Mouse (Mus musculus) heart, adult 9 months (tissue): ENCODE results near the gene A630095N17Rik.
"Not testable (repeated sequence)": the region's sequence is repeated elsewhere in the genome, so short reads cannot be mapped to it uniquely, and the experiment has no call there.

ENCODE experiments used
- DNase-seq, 2 experiments: peaks; one replicate each; pipeline ENCODE4 v3.0.0; 2022; ENCODE audit warnings: low spot score in 2 of 2

A630095N17Rik gene

DNA sequence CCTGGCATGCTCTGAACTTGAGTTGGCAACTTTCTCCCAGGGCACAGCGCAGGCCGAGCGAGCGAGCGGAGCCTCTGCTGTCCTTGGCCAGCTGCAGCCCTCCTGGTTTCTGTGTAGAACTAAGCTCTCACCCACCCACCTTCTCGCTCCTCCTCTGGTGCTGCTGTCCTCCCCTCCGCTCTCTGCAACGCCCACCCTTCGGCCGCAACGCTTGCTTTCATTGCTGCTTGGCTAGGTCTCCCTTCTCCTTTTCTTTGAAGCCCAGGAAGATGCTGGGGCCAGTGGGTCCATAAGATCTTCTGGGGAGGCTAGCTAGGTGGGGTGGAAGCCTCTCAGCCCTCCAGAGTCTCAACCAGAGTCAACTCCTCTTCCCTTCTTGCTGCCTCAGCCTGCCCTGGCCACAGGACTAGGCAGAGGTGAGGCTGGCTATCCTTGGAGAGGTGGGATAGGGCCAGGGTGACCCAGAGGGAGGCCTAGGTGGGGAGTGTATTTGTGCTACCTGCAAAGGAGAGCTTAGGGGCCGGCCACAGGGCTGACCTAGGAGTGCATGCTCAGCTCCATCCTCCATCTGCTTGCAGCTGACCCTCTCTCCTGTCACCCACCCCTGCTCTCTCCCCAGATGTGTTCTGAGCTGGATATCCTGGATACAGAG lies 12.4 kb upstream of the A630095N17Rik start:
- no peak for DNase-seq

DNA sequence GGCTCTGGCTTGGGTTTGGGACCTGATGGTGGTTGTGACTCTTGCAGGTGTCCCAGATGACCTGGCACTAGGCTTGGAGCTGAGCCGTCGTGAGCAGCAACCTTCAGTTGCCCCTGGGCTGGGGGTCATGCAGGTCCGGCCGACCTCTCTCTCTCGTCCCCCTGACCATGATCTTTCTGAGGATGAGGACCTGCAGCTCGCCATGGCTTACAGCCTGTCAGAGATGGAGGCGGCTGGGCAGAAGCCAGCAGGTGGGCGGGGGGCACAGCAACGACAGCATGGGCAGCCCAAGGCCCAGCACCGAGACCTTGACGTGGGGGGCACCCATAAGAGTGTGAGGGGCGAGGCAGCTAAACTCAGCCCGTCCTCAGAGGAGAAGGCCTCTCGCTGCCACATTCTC lies 11.5 kb upstream of the A630095N17Rik start:
- no peak for DNase-seq

DNA sequence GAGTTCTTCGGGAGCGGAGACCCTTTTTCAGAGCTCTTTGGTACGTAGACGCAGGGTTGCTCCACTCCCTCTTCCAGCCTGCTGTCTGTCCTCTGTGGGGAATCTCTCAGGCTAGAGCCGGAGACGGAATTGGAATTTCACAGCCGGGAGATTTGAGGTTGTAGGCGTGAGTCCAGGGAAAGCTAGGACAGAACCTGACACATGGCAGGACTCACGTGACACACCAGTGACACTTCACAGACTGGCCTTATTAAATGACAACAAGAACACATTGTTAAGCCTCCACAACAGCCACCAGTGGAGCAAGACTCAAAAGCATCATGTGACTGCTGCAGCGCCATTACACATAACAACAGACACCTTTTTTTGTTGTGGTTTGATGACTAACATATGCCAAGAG lies 7.7 kb upstream of the A630095N17Rik start:
- peak in 1 of 2 experiments; percentile 64 for DNase-seq

DNA sequence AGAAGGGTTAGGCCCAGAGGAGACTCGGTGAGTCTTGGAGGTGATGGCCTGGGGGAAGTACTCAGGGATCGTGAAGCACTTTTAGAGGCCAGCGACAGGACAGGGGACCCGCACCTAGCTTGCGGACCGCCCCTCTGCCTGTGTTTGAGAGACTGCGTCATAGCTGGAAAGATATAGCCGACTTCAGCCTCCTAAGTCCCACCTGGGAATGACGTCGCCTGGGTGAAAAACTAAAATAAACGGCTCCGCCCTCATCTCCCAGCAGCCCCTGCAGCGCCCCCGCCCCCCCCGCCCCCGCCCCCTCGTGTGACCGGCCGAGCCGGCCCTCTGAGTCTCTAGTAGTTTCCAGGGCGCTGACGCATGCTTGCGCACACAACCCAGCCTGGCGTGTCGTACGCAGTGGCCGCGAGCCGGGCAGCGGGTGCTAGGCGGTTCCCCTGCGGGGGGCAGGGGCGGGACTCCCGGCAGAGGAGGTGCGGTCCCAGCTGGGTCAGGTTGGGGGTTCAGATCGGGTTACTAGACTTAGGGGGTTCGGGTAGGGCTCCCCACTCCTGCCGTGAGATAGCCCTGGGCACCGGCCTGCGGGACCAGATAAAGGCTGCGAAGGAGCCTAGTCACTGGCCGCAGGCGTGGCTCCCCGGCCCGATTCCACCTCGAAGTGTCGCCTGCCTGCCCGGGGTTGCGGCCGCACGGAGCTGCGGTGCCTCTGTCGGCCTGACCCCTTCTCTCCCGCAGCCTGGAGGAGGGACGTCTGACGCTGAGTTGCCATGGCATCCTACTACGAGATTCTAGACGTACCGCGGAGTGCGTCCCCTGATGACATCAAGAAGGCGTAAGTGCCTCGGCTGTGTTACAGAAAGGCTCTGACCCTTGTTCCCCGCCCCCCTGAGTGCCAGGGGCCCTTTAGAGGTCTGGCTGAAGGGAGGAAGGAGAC lies 4.5 kb upstream of the A630095N17Rik start, which contains the start of gene Dnajb2:
Gene Dnajb2, plus strand, starts transcription at position 290 of the 934 bp plus-strand sequence.
- peak; percentile 92 to 93 for DNase-seq

DNA sequence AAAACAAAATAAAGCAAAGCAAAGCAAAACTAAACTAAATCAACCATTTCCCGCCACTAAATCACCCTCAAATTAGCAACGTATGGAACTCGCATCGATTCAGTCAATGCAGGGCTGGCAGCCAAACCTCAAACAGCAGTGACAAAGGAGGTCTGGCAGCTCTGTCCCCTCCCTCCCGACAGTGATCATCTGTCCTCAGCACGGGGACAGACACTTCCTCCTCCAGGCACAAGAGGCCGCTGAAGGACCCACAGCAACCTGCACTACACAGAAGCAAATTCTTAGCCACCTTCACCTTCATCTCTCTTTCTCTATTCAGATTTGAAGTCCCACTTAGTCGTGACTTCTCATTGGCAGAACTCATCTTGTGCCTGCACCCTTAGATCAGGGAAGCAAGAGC lies 2.7 kb upstream of the A630095N17Rik start:
- peak; percentile 64 to 73 for DNase-seq

DNA sequence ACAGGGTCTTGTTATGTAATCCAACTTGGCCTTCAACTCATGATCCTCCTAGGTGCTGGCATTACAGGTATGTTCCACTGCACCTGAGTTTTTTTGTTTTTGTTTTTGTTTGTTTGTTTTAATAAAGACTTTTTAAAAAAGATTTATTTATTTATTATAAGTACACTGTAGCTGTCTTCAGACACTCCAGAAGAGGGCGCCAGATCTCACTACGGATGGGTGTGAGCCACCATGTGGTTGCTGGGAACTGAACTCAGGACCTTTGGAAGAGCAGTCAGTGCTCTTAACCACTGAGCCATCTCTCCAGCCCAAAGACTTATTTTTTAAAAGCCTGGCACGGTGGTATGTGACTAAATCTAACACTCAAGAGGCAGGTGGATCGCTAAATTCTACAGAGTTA lies 587 bp upstream of the A630095N17Rik start:
- not testable (repeated sequence) for DNase-seq

DNA sequence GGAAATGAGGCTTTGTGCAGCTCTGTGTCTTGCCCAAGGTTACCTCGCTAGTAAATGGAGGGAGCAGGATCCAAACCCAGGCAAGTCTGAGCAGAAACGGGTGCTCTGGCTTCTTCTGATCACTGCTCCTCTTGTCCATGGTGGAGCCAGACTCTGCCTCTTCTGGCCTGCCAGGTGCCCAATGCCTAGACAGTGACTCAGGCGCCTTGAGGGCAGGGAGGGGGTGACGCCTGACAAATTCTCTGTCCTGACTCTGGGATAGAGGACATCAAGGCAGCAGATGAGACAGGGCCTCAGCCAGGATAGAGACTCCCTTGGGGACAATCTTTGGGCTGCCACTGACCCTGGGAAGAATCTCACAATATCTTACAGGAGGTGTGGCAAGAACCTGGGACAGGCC lies 678 bp downstream of the A630095N17Rik start:
- no peak for DNase-seq

DNA sequence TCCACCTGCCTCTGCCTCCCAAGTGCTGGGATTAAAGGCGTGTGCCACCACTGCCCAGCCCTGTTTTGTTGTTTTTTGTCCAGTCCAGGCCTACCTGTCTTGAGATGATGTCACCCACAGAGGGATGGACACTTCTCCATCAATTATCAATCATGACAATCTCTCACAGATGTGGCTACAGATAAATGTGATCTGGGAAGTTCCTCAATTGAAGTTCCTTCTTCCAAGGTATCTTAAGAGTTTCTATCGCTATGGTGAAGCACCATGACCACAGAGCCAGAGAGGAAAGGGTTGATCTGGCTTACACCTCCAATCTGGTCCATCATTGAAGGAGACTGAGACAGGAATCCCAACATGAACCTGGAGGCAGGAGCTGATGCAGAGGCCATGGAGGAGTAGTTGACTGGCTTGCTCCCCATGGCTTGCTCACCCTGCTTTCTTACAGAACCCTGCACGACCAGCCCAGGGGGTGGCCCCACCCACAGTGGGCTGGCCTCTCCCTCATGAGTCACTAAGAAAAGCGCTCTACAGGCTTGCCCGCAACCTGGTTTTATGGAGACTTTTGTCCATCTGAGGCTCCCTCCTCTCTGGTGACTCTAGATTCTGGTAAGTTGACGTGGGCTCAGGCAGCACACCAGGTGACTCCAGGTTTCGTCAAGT lies 1.4 kb downstream of the A630095N17Rik start:
- DNase-seq: no peak

DNA sequence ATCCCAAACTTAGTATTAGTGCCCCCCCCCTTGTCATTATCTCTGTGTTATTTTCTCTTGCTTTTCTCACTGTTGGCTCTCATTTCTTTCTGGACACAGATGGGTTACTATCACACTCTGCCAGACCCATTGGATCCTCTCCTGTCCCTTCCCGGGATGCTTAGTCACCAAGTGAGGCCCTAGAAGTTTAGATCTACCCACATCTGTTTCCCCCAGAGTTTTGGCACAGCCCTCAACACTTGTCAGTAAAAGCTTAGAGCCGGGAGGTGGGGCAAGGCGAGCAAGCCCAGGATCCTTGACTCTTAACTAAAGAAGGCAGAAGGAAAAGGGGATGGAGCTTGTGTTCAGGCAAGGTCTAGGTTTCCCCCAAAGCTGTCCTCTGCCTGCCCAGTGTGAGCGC lies 2.7 kb downstream of the A630095N17Rik start:
- no peak for DNase-seq

DNA sequence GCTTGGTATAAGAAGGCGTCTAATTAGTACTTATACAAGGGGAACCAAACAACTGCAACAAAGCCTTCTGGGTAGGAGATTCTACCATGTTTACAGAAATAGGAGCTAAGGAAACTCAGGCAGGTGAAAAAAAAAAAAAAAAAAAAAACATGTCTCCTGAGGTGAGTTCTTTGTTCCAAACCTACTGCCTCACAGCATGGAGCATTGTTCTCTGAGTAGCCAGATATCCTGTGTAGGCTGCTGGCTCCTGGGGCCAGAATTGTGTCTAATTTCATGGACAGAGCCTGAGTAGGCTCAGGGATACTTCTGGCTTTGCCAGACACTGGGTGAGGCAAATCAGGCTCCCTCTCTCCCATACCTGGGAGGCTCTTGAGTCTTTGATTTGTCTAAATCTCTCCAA lies 4.2 kb downstream of the A630095N17Rik start:
- no peak for DNase-seq

DNA sequence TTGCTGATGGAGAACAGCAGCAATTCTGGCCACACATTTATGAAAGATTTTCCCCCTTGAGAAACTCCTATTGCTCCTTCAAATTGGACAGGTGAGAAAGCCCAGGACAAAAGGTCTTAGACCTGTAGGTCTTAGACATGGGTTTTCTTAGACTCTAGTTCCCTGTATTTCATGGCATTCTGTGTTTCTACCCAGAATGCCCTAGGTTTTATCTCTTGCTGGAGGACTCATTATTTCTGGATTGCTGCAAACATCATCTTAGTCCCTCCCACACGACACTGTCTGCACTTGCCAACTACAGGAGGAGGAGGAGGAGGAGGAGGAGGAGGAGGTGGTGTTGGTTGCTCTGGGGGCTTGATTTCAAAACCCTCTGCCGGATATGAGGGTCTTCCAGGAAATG lies 5.8 kb downstream of the A630095N17Rik start:
- no peak for DNase-seq

DNA sequence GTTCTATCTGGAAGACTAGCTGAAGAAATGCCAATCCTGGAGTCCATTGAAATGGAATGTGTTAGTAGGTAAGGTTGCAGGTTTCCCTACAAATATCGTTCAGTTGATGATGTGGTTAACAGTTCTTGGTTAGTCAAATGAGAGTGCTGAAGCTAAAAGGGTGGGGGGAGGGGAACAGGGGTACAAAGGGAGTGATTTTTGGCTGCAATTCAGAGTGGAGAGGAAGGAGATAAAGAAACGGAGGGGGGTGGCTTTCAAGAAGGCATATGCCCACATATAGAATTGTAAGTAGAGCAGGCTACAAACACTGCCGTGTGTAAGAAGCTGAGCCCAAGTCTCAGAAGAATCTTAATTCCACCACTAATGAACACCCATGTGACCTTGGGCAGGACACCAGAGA lies 6.4 kb downstream of the A630095N17Rik start:
- DNase-seq: no peak

DNA sequence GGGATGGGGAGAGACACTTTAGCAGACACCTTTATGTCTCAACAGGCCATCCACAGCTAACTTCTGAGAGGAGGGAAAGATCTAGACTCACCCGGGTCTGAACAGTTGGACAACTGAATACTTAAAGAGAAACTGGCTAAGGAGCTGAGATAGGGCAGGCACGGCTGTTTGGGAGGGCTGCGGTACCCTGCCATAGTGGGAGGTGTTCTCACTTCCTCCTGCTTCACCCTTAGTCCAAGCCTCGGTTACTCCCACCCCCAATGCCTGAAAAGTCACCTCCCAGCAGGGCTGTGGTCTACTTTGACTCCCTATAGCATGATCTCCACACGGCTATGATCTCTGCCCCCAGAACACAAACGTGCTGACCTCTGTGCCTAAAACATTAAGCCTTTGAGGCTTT lies 8.4 kb downstream of the A630095N17Rik start:
- DNase-seq: no peak

DNA sequence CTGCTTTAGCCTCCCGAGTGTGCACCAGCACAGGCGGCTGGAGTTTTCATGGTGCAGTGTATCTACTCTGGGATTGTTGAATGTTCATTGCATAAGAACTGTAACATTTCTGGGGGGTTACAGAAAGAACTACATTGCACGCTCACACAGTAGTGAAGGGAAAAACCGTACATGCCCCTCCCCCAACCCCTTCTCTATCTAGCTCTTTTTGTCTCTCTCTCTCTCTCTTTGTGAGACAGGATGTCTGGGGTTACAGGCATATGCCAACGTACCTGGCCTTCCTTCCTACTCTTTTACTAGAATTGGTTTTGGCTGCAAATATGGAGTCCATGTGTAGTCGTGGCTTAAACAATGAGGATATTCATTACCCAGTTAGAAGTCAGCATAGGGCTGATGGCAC lies 9.0 kb downstream of the A630095N17Rik start:
- DNase-seq: no peak

DNA sequence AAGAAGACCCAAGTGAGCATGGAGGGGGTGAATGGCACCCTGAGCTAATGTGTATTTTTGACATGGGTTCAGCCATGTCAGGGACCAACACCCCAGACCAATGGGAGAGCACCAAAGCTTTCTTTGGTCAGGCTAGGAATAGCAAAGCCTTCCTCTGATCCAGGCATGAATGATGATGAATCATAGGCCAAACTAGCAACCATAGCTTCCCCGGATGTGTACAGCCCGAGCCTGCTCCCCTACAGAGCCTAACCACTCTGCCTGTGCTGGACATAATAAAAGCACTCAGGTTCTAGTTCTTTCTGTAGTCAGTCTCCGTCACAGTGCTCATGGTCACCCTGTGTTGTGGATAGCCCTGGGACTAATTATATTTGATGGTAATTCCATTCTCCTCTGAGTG lies 10.4 kb downstream of the A630095N17Rik start:
- no peak for DNase-seq

DNA sequence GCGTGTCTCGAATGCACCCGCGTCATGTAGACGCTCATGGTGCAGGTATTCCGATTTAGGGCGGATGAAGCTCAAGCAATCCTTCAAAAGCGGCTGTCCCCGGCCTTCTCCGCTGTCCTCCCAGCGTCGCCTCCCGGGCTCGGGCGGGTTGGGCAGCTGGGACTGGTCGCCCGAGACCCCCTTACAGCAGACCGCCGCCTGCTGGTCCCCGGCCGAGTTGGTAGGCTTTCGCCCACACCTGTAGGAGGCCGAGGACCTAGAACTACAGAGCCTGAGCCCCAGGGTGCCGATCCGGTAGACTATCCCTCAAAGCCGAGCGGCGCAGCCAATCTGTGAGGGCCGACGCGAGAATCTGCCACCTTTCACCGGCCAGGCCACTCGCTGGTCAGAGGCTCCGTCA lies 12.4 kb downstream of the A630095N17Rik start, which contains the start of gene Tuba4a:
Gene Tuba4a, minus strand, starts transcription at position 335 of the 400 bp plus-strand sequence.
- DNase-seq: no peak

DNA sequence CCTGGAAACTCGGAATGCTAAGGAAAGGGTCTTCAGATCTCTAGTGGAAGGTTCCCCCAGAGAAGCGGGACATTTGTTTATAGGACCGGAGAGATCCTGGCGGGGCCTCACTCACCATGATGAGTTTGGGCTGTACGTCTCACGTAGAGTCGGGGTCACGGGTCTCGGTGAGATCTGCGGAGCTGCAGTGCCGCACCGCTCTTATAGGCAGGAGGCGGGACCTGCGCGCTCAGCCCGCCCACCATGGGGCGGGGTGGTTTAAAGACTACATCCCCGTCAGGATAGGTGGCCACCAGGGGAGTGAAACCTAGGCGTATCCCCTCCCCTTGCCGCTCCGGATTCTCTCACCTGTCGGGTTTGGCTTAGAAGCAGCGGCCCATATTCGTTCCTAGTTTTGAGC lies 12.8 kb downstream of the A630095N17Rik start:
- DNase-seq: peak; percentile 89 to 91

DNA sequence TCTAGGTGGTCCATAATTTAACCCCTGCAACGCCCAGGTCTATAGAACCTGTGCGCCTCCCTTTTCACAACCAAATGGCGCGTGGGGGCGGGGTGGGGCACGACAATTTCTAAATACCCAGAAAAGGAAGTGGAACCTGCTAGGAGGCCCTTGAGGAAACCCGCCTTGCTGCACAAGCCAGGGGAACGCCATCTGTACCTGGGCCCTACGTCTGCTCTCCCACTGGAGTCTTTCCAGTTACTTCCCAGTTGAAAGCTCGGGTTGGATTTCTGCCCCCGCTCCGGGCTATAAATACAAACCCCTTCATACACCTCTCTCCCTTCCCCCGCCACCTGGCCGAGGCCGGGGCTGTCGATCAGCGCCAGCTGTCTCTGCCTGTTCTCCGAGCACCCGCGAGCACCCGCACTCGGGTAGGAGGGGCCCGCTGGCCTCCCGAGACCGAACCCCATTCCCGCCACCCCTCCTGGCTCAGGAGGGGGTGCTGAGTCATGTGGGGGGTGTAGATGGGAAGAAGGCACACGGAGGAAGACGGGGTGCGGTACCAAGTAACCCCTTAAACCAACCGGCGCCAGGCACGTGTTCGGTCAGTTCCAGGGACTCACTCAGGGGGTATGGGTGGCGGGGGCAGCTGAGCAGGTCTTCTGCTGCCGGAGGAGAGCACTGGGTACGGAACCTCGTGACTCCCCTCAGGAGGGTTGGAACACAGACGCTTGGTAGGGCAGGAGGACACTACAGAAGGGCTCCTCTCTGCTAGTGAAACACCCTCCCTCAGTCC lies 13.5 kb downstream of the A630095N17Rik start:
- peak; percentile 75 to 77 for DNase-seq

DNA sequence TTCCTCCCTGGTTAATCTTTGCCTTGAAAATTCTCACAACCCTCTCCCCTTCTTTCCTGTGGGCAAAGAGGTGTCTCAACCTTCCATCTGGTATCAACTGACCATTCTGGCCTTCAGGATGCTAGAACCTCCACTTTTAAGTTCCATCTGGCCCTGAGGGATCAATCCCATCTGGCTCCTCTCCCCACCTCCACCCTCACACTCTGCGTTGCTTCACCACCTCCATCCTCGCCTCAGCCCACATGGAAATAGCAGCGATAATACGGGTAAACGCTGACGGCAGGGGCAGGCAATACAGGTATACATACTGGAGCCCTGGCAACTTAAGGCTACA lies 14.0 kb downstream of the A630095N17Rik start:
- DNase-seq: no peak

DNA sequence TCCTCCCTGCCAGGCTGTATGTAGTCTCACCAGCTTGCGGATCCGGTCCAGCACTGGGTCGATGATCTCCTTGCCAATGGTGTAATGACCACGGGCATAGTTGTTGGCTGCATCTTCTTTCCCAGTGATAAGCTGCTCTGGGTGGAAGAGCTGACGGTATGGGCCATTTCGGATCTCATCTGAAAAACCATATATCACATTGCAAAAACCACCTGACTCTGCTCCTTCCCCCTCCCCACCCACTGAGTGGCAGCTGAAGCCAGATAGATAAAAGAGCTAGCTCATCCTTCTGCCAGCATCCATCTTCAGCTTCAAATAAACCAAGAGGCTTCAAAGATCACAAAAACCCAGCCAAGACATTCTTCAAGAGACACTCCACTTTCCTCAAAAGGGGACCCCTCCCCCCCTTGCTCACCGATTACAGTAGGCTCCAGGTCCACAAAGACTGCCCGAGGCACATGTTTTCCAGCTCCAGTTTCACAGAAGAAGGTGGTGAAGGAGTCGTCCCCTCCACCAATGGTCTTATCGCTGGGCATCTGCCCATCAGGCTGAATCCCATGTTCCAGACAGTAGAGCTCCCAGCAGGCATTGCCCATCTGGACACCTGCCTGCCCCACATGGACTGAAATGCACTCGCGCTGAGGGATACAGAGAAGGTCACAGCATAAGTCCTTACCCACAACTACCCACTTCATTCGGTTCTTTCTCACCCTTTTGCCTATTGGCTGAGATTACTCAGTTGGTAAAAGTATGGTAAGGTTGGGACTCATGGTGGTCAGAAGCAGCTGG lies 14.9 kb downstream of the A630095N17Rik start:
- DNase-seq: peak; percentile 73 to 74

DNA sequence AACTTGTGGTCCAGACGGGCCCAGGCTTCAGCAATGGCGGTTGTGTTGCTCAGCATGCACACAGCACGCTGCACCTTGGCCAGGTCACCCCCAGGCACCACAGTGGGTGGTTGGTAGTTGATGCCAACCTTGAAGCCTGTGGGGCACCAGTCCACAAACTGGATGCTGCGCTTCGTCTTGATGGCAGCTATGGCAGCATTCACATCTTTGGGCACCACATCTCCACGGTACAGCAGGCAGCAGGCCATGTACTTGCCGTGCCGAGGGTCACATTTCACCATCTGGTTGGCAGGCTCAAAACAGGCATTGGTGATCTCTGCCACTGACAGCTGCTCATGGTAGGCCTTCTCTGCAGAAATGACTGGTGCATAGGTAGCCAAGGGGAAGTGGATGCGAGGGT lies 16.1 kb downstream of the A630095N17Rik start:
- DNase-seq: no peak
